Mouse (Mus musculus): Measurements from ENCODE around the gene Loxl3. TPM values are rescaled to one million over a fixed set of nuclear protein-coding genes. Genes with fewer than 3 reads are reported as not detected.

Loxl3 gene
- total RNA-seq, 2 experiments from 2014 or later = 0.44 to 0.65 TPM

DNA sequence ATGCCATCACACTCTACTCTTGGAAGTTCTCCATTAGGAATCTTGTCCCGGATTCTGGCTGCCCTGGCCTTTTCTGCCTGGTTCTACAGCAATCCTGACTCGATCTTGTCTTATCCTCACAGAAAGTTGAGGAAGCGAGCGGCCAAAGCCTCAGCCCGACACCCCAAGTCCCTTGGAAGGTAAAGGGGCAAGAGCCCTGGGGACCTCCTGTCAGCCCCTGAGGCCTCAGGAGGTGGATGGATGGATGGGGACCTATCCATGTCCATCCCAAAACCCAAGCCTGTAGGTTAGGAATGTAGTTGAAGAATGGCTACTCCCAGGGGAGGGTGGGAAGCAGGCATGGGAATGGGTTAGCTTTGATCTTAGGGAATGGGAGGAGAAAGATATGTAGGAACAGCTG lies 10.0 kb downstream of the Loxl3 start:
- no peak for ATAC-seq (ENCODE audit: poor library complexity, severe bottlenecking)

DNA sequence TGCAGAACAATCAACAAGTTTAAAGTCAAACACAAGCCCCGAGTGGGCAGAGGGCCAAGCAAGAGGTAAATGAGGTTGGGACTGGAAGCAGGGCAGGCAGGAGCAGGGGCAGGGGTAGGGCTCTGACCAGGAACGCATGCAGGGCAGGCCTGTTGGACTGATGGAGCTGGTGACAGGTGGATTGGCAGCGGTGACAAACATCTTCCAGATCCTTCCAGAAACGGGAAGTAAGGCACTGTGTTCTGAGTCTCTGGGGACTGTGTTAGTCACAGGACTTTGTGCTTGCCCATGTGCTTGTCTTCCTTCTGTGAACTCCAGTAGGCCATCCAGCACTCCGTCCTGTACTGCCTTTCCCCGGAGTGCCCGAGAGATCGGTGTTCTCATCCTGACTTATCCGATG lies 10.8 kb downstream of the Loxl3 start:
- peak; percentile 67 for ATAC-seq (ENCODE audit: poor library complexity, severe bottlenecking)

DNA sequence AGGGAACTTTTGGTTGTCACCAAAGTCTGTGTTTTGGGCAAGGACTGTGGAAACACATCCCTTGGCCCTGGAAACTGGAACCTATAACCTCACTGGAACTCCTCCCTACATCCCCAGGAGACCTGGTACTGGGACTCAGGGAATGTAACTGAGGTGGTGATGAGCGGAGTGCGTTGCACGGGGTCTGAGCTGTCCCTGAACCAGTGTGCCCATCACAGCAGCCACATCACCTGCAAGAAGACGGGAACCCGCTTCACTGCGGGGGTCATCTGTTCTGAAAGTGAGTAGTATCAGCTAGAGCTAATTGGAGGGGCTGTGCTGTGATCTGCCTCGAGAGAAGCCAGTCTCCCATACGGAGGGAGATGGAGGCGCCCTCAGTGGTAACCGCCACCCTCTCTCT lies 15.4 kb downstream of the Loxl3 start:
- no peak for ATAC-seq (ENCODE audit: poor library complexity, severe bottlenecking)

DNA sequence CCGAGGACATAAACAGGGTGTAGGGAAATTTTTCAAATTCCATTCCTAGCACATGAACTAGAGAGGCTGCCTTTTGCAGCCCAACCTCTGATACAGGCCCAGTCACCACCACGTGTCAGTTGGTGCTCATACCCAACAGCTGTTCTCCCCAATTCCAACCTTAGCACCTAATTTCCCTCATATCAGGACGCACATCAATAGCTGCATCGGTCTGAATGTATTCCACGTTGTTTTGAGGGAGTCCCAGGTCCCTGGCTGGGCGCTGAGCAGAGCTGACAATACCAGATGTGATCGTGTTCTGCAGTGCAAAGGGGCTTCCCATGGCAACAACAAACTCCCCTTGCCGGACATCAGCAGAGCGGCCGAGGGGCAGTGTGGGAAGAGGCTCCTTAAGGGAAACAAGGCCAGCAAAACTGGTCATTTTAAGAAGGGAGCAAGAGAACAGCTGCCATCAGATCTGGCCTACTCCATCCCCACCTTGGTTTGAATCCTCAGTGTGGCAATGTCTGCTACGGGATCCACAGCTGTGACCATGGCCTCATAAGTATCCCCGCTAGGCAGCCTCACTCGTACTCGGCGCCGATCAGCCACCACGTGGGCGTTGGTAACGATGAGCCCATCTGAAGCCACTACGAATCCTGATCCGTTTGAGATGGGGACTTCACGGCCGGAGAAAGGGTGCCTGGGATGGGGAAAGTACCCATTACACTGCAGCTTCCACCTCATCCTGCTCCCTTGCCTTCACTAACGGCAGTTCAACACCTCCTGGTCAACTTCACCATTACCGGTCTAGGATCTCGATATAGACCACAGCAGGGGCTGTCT lies 19.4 kb downstream of the Loxl3 start:
- ATAC-seq (ENCODE audit: poor library complexity, severe bottlenecking) = peak; percentile 13; the same call in 1 of the 2 replicates

DNA sequence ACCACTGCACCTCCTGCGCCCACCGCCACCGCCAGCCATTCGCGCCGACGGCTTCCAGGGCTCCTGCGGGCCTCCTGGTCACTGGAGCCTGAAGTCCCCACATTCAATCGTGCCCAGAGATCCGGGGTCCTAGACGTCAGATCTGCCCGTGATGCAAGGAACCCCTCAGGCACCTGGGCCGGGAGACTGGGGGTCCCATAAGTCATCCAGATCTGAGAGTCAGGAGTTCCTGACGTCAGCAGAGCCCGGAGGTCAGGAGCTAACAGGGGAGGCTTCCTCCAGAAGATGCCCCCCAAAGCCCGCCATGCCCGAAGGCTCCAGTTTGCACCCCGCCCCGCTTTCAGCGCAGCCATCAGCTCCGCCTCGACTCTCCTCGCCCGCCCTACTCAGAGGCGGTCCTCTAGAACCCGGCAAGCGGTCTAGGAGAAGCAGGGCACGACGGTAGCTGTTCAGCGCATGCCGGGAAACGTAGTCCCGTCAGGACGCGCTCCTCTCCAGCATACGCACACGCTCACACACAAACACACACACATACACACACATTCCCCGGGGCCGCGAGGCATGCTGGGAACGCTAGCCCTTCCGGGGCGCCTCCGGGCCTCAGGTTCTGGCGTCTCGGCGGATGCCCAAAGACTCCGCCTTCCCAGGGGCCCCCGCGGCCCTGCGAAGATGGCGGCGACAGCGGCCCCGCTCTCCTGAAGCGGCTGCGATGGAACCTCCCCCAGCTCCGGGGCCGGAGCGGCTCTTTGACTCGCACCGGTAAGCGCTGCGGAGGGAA lies 20.3 kb downstream of the Loxl3 start, which contains the start of gene Aup1:
Gene Aup1 (plus strand): TSS at position 448 of the 778 bp plus-strand sequence.
- peak; percentile 91 for ATAC-seq (ENCODE audit: poor library complexity, severe bottlenecking)

DNA sequence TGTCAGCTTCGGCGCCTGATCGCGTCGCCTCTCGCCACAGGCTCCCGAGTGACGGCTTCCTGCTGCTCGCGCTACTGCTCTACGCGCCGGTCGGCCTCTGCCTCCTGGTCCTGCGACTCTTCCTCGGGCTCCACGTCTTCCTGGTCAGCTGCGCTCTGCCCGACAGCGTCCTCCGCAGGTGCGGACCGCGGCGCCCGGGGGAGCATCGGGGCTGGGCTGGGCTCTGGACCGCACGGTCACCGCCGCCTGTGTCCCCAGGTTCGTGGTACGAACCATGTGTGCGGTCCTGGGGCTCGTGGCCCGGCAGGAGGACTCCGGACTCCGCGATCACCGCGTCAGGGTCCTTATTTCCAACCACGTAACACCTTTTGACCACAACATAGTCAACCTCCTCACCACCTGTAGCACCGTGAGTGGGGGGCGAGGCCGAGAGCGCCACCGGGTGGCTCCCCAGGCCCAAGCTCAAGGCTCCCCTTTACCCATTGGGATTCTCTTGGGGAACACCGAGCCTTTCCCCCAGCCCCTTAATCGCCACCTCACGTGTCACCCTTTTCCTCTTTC lies 21.0 kb downstream of the Loxl3 start, which contains the start of gene Htra2:
Gene Htra2 (minus strand): TSS at position 403 of the 561 bp plus-strand sequence.
- no peak; the same call in 1 of the 2 replicates for ATAC-seq (ENCODE audit: poor library complexity, severe bottlenecking)

DNA sequence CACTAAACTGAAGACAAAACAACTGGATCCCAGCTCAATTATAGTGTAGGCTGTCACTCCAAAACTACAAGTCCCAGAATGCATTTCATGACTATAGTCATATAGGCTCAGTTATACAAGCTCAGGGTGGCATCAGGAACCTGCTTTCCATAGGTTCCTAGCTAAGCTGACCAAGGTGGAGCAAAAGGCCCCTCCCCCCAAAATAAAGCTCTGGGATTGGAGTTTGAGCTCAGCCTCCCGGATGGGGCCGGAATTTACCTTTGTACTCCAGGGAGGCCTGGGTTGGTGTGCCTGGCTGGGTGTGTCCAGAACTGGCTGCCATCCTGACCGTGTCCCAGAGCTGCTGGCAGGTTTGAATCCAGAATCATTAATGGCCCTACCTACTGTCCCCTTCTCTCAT lies 23.8 kb downstream of the Loxl3 start, which contains the start of gene Dqx1:
Gene Dqx1 (plus strand): TSS at position 55 of the 400 bp plus-strand sequence.
- no peak for ATAC-seq (ENCODE audit: poor library complexity, severe bottlenecking)

DNA sequence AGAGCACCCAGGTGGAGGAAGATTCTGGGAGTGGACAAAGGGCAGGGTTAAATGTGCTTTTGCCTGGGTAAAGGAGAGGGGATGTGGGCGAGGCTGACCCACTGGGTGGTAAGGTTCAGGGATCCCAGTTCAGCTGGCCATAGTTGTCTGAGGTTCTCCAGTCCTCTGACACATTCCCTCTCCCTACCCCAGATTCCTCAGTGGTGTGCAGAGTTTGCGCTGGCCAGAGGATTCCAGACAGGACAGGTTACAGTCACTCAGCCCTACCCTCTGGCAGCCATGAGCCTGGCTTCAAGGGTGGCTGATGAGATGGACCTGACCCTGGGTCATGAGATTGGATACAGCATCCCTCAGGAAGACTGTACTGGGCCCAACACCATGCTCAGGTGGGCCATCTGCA lies 24.8 kb downstream of the Loxl3 start:
- no peak for ATAC-seq (ENCODE audit: poor library complexity, severe bottlenecking)

DNA sequence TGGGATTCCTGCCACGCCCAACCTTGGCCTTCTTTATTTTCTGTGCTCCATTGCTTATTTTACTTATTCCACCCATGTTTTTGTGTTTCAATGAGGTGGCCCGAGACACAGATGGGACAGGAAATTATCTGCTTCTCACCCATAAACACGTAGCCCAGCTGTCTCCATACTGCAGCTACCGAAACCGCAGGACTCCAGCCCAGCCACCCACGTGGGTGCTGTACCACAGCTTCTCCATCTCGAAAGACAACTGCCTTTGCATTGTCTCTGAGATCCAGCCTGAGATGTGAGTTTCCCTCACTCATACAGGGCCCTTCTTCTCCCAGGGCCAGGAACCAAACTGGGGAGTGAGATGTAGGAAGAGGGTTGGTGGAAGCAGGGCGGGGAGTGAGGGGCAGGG lies 32.0 kb downstream of the Loxl3 start:
- ATAC-seq (ENCODE audit: poor library complexity, severe bottlenecking) = peak; percentile 39; the same call in 1 of the 2 replicates

DNA sequence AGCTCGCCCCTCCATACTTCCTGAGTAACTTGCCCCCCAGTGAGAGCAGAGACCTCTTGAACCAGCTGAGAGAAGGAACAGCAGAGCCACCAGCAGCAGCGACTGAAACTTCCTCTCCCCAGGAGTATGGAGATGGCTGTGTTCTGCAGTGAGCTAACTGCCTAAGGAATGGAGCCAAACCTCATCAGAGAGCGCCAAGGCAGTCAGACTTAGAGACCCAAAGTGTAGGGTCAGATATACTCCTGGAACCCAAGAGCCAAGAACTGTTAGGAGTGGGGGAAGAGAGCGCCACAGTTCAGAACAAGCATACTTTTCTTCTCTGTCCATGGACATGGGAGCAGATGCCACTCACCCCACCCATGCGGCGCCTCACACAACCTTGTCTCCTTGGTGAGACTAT lies 32.5 kb downstream of the Loxl3 start:
- ATAC-seq (ENCODE audit: poor library complexity, severe bottlenecking) = no peak

DNA sequence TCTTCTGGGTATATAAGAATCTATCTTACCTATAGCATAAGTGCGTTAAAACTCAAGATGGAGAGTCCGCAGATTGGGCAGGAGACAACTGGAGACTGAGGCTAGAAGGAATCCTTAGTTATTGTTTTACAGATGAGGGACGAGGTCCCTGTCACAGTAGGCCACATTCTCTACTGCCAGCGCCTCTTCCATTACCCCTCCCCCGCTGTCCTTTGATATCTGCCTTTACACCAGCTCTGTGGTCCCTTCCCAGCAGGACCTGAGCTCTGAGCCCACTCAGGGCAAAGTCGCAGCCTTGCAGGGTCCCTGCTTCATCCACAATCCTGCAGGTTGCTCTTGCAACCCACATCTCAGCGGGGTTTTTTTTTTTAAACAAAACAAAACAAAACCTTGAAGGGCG lies 34.2 kb downstream of the Loxl3 start:
- no peak for ATAC-seq (ENCODE audit: poor library complexity, severe bottlenecking)

DNA sequence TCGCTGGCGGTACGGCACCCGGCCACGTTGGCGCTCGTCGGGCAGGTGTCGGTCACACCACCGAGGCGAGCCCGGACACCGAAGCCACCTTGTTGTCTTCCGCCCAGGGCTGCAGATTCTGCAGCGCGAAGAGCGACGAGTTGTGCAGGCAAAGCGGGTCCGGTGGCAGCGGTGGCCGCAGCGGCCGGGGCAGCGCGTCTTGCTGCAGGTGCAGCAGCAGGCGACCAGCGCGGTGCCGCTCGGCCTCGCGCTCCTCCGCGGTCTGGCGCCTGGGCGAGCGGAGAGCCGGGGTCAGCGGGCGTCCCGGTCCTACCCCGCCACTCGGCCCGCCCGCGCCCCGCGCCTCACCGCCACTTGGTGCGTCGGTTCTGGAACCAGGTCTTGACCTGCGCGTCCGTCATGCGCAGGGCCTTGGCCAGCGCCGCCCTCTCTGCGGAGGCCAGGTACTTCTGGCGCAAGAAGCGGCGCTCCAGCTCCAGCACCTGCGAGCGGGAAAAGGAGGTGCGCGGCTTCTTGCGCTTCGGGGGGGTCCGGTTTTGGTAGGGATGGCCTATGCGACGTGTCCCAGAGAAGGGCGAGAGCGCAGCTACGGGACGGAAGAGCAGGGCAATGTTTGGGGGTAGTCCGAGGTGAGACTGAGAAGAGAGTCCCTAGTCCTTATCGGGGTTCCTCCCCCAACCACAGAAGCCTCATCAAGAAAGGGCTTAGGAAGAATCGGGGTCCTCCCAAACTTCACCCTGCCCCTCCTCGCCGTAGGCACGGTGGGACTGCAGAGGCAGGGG lies 34.9 kb downstream of the Loxl3 start:
- no peak for ATAC-seq (ENCODE audit: poor library complexity, severe bottlenecking)

DNA sequence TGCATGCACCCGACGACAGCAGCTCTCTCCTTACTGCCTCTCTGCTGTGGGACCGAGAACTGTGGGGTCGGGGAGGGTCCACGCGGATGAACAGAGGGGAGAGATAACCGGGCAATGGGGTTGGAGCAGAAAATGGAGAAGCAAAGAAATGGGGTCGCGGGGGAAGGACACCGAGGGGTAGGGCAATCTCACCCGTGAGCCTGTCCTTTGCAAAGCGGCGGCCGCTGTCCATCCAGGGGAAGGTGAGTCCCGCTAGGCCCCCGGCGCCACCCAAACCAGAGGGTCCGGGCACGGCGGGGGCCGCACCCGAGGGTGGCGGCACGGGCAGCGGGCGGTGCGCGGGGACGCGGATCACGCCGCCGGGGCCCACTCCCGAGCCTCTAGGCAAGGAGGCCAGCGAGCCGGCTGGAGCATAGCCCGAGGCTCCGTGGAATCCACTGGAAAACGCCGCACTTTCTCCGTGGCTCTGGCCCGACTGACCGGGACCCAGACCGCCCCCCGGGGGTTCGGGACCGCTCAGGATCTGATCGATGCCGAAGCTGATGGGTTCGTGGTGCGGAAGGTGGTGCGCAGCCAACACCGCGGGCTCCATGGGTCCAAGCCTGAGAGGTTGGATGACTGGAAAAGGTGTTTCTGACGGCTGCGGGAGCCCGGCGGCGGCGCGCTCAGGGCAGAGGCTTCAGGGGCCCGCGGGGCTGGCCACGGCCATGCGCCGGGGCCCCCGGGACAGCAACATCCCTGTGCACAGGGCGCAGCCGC lies 35.7 kb downstream of the Loxl3 start:
- ATAC-seq (ENCODE audit: poor library complexity, severe bottlenecking) = no peak

DNA sequence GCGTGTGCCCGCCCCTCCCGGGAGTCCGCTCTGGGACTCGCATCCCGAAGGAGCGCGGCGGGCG lies 36.1 kb downstream of the Loxl3 start, which contains the start of gene Tlx2:
Gene Tlx2 (minus strand): TSS at position 47 of the 64 bp plus-strand sequence.
- no peak for ATAC-seq (ENCODE audit: poor library complexity, severe bottlenecking)

DNA sequence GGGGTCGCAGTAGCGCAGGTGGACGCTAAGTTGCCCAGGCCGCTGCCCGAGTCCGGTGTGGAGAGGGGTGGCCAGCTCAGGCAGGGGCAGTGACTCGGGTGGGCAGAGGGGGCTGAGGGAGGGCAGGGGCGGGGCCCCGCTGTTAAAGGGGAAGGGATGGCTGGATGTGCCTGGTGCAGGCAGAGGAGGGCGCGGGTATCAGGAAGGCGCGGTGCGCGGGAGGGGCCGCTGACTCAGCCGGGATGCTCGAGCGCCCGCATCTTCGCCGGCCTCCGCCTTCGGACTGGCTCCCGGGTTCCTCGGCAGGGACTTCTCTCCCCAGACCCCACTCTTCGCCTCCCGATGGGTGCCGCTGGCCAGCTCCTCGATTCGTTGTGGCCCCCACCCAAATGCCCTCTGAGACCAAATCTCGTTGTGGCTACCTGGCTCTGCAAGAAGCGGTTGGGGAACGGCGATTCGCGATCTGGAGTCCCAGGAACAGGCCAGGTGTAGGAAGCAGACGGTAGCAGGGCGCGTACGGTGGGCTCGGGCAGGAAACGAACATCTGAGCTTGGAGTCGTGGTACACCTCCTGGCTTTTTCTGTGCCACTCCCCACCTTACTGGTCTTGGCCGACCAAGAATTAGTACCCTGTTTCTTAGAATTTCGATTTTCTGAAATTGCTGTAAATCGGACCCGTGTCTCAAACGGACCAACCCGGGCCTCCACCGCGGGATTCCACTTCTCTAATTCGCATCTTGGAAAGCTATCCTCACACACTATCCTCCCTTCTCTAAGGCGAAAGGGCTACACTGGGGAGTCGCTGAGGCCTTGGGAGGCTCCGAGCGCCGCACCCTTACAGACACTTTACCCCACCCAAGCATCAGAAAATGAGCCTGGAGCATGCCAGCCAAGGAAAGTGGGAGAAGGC lies 36.6 kb downstream of the Loxl3 start:
- ATAC-seq (ENCODE audit: poor library complexity, severe bottlenecking) = no peak

DNA sequence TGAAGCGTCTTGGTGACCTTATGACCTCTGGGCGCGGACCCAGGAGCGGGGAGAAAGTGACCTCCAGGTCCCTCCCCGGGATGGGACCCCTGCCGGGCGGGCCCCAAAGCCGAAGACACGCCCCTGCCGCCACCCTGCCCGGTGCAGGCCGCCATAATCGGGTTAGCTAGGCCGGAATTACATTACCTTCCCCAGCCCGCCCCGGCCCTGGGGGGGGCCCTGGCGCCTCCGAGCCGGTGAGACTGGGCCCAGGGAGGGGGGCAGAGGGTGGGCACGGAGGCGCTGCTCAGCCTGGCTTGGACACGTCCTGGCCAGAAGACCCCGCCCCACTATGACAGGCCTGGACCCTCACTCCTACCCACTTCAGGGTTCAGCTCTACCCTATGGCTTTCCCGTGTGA lies 37.2 kb downstream of the Loxl3 start:
- ATAC-seq (ENCODE audit: poor library complexity, severe bottlenecking) = no peak

DNA sequence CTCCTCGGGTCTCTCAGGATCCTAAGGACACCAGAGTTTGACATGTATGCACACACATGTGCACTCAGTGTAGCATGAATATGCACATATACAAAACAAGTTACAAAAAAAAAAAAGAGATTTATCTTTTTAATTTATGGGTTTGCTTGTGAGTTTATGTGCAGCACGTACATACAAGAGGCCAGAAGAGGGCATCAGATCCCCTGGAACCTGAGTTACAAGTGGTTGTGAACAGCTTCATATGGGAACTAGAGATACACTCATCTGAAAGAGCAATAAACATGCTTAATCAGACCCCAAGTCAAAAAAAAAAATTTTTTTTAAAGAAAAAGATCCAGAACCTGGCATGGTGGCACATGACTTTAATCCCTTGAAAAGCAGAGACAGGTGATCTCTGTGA lies 41.0 kb downstream of the Loxl3 start:
- no peak for ATAC-seq (ENCODE audit: poor library complexity, severe bottlenecking)

DNA sequence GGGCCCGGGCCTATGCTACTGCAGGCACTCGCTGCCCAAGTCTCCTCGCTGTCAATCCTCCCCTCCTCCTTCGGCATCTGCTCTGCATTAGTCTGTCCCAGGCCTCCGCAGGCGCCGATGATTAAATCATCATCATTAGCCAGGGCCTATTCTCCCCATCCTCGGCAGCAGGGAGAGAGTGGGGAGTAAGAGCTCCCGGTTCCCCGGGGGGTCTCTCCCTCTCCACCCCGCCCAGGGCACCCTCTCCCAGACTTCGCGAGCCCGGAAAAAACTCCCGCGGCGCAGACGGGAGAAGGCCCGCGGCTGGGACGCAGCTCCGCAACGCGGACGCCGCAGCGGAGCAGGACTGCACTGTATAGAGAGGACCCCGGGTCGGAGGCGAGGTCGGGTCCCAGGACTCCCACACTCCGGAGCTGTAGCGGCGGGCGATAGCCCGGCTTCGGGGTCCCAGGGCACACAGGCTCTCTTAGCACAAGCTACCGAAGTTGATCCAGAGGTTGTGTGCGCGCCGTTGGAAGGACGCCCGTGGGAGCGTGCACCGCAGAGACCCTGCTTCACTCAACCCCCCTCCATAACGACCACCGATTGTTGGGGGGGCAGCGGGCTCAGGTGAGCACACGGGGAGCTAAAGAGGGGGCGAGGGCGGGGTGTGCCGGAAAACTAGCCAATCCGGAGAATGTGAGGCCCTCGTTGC lies 43.8 kb downstream of the Loxl3 start, which contains the start of gene Pcgf1:
Gene Pcgf1 (plus strand): TSS at position 240 of the 694 bp plus-strand sequence.
- ATAC-seq (ENCODE audit: poor library complexity, severe bottlenecking) = peak; percentile 13; the same call in 1 of the 2 replicates
